Mouse (Mus musculus): ENCODE measurements around the gene Srp9. TPM values are rescaled to one million over a fixed set of nuclear protein-coding genes. Genes with fewer than 3 reads are reported as not detected.

Srp9 gene
- polyA plus RNA-seq, 1 experiment = 53.1 TPM

DNA sequence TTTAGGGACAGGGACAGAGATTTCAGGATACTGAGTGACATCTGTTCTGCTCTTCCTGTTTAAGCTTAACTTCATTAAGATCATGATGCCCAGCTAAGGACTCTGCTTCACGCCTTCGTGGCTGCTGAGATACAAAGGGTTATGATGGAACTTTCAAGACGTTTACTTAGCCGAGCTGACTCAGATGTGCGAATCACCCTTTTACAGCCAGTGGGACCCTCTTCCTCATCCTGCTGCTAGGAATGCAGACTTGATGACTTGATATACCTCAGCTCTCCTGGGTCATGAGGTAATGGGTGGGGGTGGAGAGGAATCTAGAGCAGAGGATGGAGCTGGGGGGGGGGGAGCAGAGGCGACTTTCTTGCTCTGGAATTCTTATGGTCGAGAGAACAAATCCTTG lies 33.3 kb upstream of the Srp9 start:
- peaks cover 31% of the 10 kb centered on the region for H3K4me1 ChIP-seq
- TF ChIP-seq GATA1 (IDR thresholded peaks at IDR 0.05; ENCODE audit: borderline replicate concordance, low read length) (no peak), FLI1 (IDR thresholded peaks at IDR 0.05; ENCODE audit: low read length) (no peak)

GRCm38 (mm10) chr1:182091746-182092412 lies 32.7 kb upstream of the Srp9 start:
- peaks cover 38% of the 10 kb centered on the region for H3K4me1 ChIP-seq
- H3K36me3 ChIP-seq (replicated peaks; ENCODE audit: low read length) = no peaks in the 10 kb centered on the region

More for the DNA sequence above, 33.3 kb upstream of the Srp9 start:
- Histone ChIP-seq H3K4me3 (replicated peaks) (no peak overlapping the region), H3K36me3 (replicated peaks; ENCODE audit: low read length) (no peaks in the 10 kb centered on the region), H3K27me3 (replicated peaks) (peaks cover 44% of the 10 kb centered on the region), H3K9me3 (no peaks in the 10 kb centered on the region)

GRCm38 (mm10) chr1:182092413-182092800 lies 32.1 kb upstream of the Srp9 start:
- peaks cover 40% of the 10 kb centered on the region for H3K4me1 ChIP-seq
- TF ChIP-seq GATA1 (IDR thresholded peaks at IDR 0.05; ENCODE audit: borderline replicate concordance, low read length) (no peak), FLI1 (IDR thresholded peaks at IDR 0.05; ENCODE audit: low read length) (no peak)

More at GRCm38 (mm10) chr1:182091746-182092412, 32.7 kb upstream of the Srp9 start:
- Histone ChIP-seq H3K4me3 (replicated peaks) (no peak overlapping the region), H3K9me3 (no peaks in the 10 kb centered on the region), H3K27me3 (replicated peaks) (peaks cover 39% of the 10 kb centered on the region)
- no peak for TF ChIP-seq FLI1 (IDR thresholded peaks at IDR 0.05; ENCODE audit: low read length)
- TF ChIP-seq GATA1 (IDR thresholded peaks at IDR 0.05; ENCODE audit: borderline replicate concordance, low read length) = no peak

DNA sequence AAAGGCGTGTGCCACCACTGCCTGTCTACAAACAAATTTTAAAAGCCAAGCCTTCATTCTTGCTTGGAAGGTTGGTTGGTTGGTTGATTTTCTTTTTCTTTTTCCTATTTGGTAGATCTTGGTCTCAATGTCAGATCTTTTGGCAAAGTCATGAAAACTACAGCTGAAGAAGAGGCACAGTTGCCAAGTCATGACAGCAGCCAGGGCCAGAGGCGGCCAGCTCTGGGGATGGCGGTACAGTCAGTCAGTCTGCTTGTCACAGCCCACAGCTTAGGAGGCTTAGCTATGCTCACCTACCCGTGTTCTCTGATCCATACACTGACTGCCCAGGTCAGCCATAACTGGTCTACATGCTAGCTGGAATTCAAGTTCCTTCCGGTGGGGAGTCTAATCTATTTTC lies 31.1 kb upstream of the Srp9 start:
- Histone ChIP-seq H3K9me3 (no peaks in the 10 kb centered on the region), H3K36me3 (replicated peaks; ENCODE audit: low read length) (no peaks in the 10 kb centered on the region), H3K4me1 (peaks cover 38% of the 10 kb centered on the region), H3K27me3 (replicated peaks) (peaks cover 39% of the 10 kb centered on the region), H3K4me3 (replicated peaks) (peak overlapping the region; percentile 11)
- TF ChIP-seq FLI1 (IDR thresholded peaks at IDR 0.05; ENCODE audit: low read length) = no peak
- TF ChIP-seq GATA1 (IDR thresholded peaks at IDR 0.05; ENCODE audit: borderline replicate concordance, low read length) = no peak

More at GRCm38 (mm10) chr1:182092413-182092800, 32.1 kb upstream of the Srp9 start:
- peaks cover 37% of the 10 kb centered on the region for H3K27me3 ChIP-seq (replicated peaks)
- H3K36me3 ChIP-seq (replicated peaks; ENCODE audit: low read length) = no peaks in the 10 kb centered on the region
- no peak overlapping the region for H3K4me3 ChIP-seq (replicated peaks)
- no peaks in the 10 kb centered on the region for H3K9me3 ChIP-seq

GRCm38 (mm10) chr1:182094473-182095136 lies 29.9 kb upstream of the Srp9 start:
- TF ChIP-seq FLI1 (IDR thresholded peaks at IDR 0.05; ENCODE audit: low read length) = no peak
- no peak for TF ChIP-seq GATA1 (IDR thresholded peaks at IDR 0.05; ENCODE audit: borderline replicate concordance, low read length)
- Histone ChIP-seq H3K36me3 (replicated peaks; ENCODE audit: low read length) (no peaks in the 10 kb centered on the region), H3K27me3 (replicated peaks) (peaks cover 43% of the 10 kb centered on the region), H3K9me3 (no peaks in the 10 kb centered on the region), H3K4me3 (replicated peaks) (no peak overlapping the region), H3K4me1 (peaks cover 45% of the 10 kb centered on the region)

GRCm38 (mm10) chr1:182095240-182095741 lies 29.2 kb upstream of the Srp9 start:
- Histone ChIP-seq H3K36me3 (replicated peaks; ENCODE audit: low read length) (no peaks in the 10 kb centered on the region), H3K9me3 (no peaks in the 10 kb centered on the region), H3K4me1 (peaks cover 47% of the 10 kb centered on the region), H3K27me3 (replicated peaks) (peaks cover 42% of the 10 kb centered on the region), H3K4me3 (replicated peaks) (no peak overlapping the region)
- no peak for TF ChIP-seq FLI1 (IDR thresholded peaks at IDR 0.05; ENCODE audit: low read length)
- TF ChIP-seq GATA1 (IDR thresholded peaks at IDR 0.05; ENCODE audit: borderline replicate concordance, low read length) = no peak

DNA sequence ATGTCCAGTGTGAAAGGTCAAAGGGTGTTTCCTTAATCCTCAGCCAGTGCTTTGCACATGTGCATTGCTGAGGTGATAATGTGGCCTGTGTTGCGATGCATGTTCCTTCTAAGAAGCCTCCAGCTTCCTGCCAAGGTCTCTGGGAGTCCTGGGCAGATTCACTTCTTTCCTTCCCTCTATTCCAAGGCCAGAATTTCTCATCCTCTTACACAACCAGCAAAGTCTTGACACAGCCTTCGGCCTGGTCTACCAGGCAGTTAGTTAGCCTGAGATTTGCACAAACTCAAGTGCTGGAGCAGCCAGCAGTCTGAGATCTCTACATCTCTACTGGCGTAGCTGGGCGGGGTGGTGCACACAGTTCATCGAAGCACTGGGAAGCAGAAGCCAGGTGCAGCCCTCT lies 27.8 kb upstream of the Srp9 start:
- Histone ChIP-seq H3K9me3 (no peaks in the 10 kb centered on the region), H3K4me3 (replicated peaks) (no peak overlapping the region), H3K27me3 (replicated peaks) (peaks cover 33% of the 10 kb centered on the region), H3K36me3 (replicated peaks; ENCODE audit: low read length) (no peaks in the 10 kb centered on the region), H3K4me1 (peaks cover 51% of the 10 kb centered on the region)
- TF ChIP-seq GATA1 (IDR thresholded peaks at IDR 0.05; ENCODE audit: borderline replicate concordance, low read length) (no peak), FLI1 (IDR thresholded peaks at IDR 0.05; ENCODE audit: low read length) (no peak)

- Histone ChIP-seq H3K36me3 (replicated peaks; ENCODE audit: low read length) (no peaks in the 10 kb centered on the region), H3K4me3 (replicated peaks) (no peak overlapping the region), H3K4me1 (peaks cover 67% of the 10 kb centered on the region), H3K9me3 (no peaks in the 10 kb centered on the region), H3K27me3 (replicated peaks) (peaks cover 28% of the 10 kb centered on the region)
- no peak for TF ChIP-seq FLI1 (IDR thresholded peaks at IDR 0.05; ENCODE audit: low read length)
- no peak for TF ChIP-seq GATA1 (IDR thresholded peaks at IDR 0.05; ENCODE audit: borderline replicate concordance, low read length)
Observed at GRCm38 (mm10) chr1:182099062-182099461, 25.5 kb upstream of the Srp9 start.

- Histone ChIP-seq H3K9me3 (no peaks in the 10 kb centered on the region), H3K27me3 (replicated peaks) (peaks cover 25% of the 10 kb centered on the region), H3K36me3 (replicated peaks; ENCODE audit: low read length) (no peaks in the 10 kb centered on the region), H3K4me1 (peaks cover 64% of the 10 kb centered on the region), H3K4me3 (replicated peaks) (no peak overlapping the region)
- no peak for TF ChIP-seq GATA1 (IDR thresholded peaks at IDR 0.05; ENCODE audit: borderline replicate concordance, low read length)
- no peak for TF ChIP-seq FLI1 (IDR thresholded peaks at IDR 0.05; ENCODE audit: low read length)
Observed at GRCm38 (mm10) chr1:182100403-182100802, 24.1 kb upstream of the Srp9 start.

DNA sequence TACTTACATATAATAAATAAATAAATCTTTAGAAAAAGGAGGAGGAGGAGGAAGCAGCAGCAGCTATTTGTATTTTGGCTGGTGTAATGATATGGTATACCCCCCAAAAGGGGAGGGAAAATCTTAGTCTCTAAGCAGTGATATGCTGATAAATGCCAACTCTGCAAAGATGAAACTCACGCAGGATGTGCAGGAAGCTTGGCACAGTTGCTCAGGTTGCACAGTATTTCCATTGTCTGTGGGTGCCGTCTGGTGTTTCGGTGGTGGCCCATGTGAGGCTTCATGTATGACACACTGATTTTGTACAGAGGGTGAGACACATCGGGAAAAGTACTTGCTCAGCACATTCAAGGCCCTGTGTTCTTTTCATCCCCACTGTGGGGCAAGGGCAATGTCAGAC lies 23.1 kb upstream of the Srp9 start:
- no peaks in the 10 kb centered on the region for H3K9me3 ChIP-seq
- no peaks in the 10 kb centered on the region for H3K36me3 ChIP-seq (replicated peaks; ENCODE audit: low read length)
- H3K4me3 ChIP-seq (replicated peaks) = no peak overlapping the region
- no peak for TF ChIP-seq FLI1 (IDR thresholded peaks at IDR 0.05; ENCODE audit: low read length)
- H3K27me3 ChIP-seq (replicated peaks) = peaks cover 25% of the 10 kb centered on the region
- peaks cover 73% of the 10 kb centered on the region for H3K4me1 ChIP-seq
